Mouse (Mus musculus): ENCODE data around the gene Itpr2.

DNA sequence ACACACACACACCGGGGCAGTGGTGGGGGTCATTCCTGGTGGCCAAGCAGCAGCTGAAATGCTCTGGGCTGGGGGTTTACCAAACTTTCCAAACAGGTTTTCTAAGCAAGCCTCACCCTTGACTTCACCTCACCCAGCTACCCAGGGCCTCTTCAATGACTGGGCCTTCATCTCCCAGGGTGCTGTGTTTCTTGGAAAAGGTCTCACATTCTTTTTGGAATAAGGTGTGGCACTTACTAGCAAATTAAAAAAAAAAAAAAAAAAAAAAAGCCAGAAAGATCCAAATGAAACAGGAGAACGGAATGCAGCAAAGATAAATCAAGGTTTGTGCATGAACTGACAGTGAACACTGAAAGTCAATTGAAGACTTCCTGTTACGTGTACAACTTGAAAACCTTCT, 77.2 kb downstream of the Itpr2 start:
- TF ChIP-seq EP300 (IDR thresholded peaks at IDR 0.05; ENCODE audit: low read depth), result no peak
- no peak for TF ChIP-seq CTCF (IDR thresholded peaks at IDR 0.05; ENCODE audit: low read depth)
